Mouse (Mus musculus) bone marrow macrophage, adult 2 months (primary cell): ENCODE measurements around the gene Znrd1as.

Experiments used
- CTCF ChIP-seq: IDR thresholded peaks from 2 replicates; pipeline ENCODE4 v1.5.1; 2012; ENCODE audit warnings: low read depth, mild to moderate bottlenecking, low read length, moderate library complexity
- POLR2A ChIP-seq: IDR thresholded peaks from 2 replicates; pipeline ENCODE4 v1.6.1; 2012; ENCODE audit warnings: mild to moderate bottlenecking, low read depth, low read length, borderline replicate concordance

DNA sequence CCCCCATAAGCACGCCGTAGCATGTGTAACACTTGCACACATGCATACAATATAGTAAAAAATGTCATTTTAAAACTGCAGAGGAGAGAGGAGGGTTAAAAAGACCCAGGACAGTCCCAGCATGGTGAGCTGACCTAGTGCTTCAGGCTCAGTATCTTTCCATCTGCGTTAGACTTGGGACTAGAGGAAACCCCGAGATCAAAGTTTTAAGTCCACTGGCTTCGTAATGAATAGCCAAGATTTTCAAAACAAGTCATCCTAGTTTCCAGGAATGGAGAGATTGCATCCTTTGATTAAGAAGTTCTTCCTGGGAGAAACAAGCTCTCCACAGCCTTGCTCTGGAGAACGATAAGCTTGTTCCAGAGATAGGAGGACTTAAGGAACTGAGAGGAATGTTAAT lies 49.8 kb downstream of the Znrd1as start:
- TF ChIP-seq CTCF = no peak
- TF ChIP-seq POLR2A = no peak
